Mouse (Mus musculus) G1E (cell line): ENCODE results near the gene Foxr1.

Experiments
- CTCF ChIP-seq: IDR thresholded peaks from 2 replicates; pipeline ENCODE4 v1.5.1; 2012; ENCODE audit warnings: low read depth, low read length, inconsistent platforms, mixed read lengths
- GATA1 ChIP-seq: IDR thresholded peaks from 2 replicates; pipeline ENCODE4 v1.6.1; 2012; ENCODE audit warnings: borderline replicate concordance, low read length, inconsistent platforms, mixed read lengths
- GATA2 ChIP-seq: IDR thresholded peaks from 2 replicates; pipeline ENCODE4 v1.6.1; 2012; ENCODE audit warnings: low read depth, low read length, inconsistent platforms, borderline replicate concordance
- TAL1 ChIP-seq: conservative IDR thresholded peaks from 2 replicates; pipeline ENCODE4 v1.6.1; 2012; ENCODE audit warnings: low read depth, low read length, inconsistent platforms, mixed read lengths

GRCm38 (mm10) chr9:44489651-44490085, 48.7 kb upstream of the Foxr1 start:
- no peak for TF ChIP-seq CTCF
- TF ChIP-seq GATA2, result no peak
- no peak for TF ChIP-seq GATA1
- TF ChIP-seq TAL1, result no peak
